Mouse (Mus musculus): ENCODE data around the gene Fam229b.

- no peak for TF ChIP-seq CTCF (IDR thresholded peaks at IDR 0.05; ENCODE audit: low read depth, low read length)
- TF ChIP-seq EP300 (IDR thresholded peaks at IDR 0.05; ENCODE audit: insufficient read depth, low read depth, low read length), result no peak
- TF ChIP-seq POLR2A (IDR thresholded peaks at IDR 0.05; ENCODE audit: insufficient read depth, low read length), result no peak
Measured at GRCm38 (mm10) chr10:39170706-39171105, 37.0 kb upstream of the Fam229b start.

Measured in ES-Bruce4 (cell line).